9 mouse cellular contexts compared by ENCODE assay signal in the genomic region with DNA sequence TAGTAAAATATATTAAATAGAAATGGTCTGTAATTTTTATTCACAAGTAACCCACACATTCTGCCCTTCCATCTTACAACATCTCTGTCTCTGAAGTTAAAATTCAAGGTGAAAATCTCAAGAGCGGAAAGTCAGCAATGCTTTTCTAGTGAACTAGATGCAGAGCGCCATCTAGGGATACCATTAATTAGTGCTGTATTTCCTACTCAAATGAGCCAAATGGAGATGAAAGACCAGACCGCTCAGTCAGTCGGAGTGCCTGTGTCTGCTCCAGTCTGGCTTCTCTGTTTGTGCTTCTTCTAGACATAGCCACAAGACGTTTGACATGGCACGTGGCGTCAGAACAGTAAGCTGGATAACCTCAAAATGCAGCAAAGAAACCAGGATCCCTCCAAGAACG. TPM values are rescaled to one million over a fixed set of nuclear protein-coding genes. Genes with fewer than 3 reads are reported as not detected.
A peak's percentile ranks its signal among the peaks of the same experiment; 100 is the strongest.
DNase-seq lines count a peak whose midpoint lies in the region; ATAC-seq and TF ChIP-seq lines count a peak whose summit lies in the region.
"Had no signal": no experiment of that assay in that cellular context is flagged by ENCODE, and none has a peak within 500 bp of the region (broad histone marks: within the 10 kb centered on the region; RNA-seq: fewer than 3 reads in every experiment).

No protein-coding gene starts in this region.

- no peak overlapping the region for H3K9ac ChIP-seq in heart, postnatal 0 days (replicated peaks; ENCODE audit: low read depth, low read length)
- no peak overlapping the region for H3K9ac ChIP-seq in heart, embryonic 11.5 days (ENCODE audit: low read depth, low read length)
- no peak overlapping the region for H3K9ac ChIP-seq in forebrain, postnatal 0 days
- H3K9ac ChIP-seq in neural tube, embryonic 14.5 days (replicated peaks; ENCODE audit: low read depth, low read length) = no peak overlapping the region
- H3K9ac ChIP-seq: limb, embryonic 13.5 days had no signal

- TF ChIP-seq EP300 in heart, postnatal 0 days (IDR thresholded peaks at IDR 0.05; ENCODE audit: low read depth) = no peak

- no peaks in the 10 kb centered on the region for H3K36me3 ChIP-seq in heart, postnatal 0 days (replicated peaks; ENCODE audit: control insufficient read depth, insufficient read depth, low read length)
- H3K36me3 ChIP-seq in heart, embryonic 11.5 days (ENCODE audit: control insufficient read depth, insufficient read depth, low read length) = no peaks in the 10 kb centered on the region
- no peaks in the 10 kb centered on the region for H3K36me3 ChIP-seq in forebrain, postnatal 0 days (ENCODE audit: insufficient read depth)
- H3K36me3 ChIP-seq in neural tube, embryonic 14.5 days (ENCODE audit: control insufficient read depth, insufficient read depth, low read length) = no peaks in the 10 kb centered on the region
- H3K36me3 ChIP-seq: limb, embryonic 13.5 days had no signal

- peak; percentile 79 for TF ChIP-seq CTCF in heart, postnatal 0 days (IDR thresholded peaks at IDR 0.05; ENCODE audit: low read depth)
- peak; percentile 71 for TF ChIP-seq CTCF in forebrain, postnatal 0 days (IDR thresholded peaks at IDR 0.05; ENCODE audit: low read depth)

- peak; percentile 49; the same call in 1 of the 2 replicates for ATAC-seq in heart, postnatal 0 days (ENCODE audit: insufficient read depth, low read depth)
- ATAC-seq in heart, embryonic 11.5 days (replicated peaks; ENCODE audit: insufficient number of reproducible peaks, low FRiP score, low TSS enrichment) = no peak
- ATAC-seq in CD4-positive, CD25-positive, alpha-beta regulatory T cell, adult 4 months = peak; percentile 87
- ATAC-seq in forebrain, postnatal 0 days = peak; percentile 56; the same call in 1 of the 2 replicates
- ATAC-seq in neural tube, embryonic 14.5 days (ENCODE audit: low read depth) = peak; percentile 49; the same call in 1 of the 2 replicates

- no peaks in the 10 kb centered on the region for H3K9me3 ChIP-seq in heart, postnatal 0 days (replicated peaks; ENCODE audit: control insufficient read depth, low read length)
- H3K9me3 ChIP-seq in heart, embryonic 11.5 days (replicated peaks; ENCODE audit: control insufficient read depth, low read length) = no peaks in the 10 kb centered on the region
- no peaks in the 10 kb centered on the region for H3K9me3 ChIP-seq in forebrain, postnatal 0 days (ENCODE audit: low read length)
- H3K9me3 ChIP-seq in neural tube, embryonic 14.5 days (ENCODE audit: control insufficient read depth, low read length) = no peaks in the 10 kb centered on the region
- H3K9me3 ChIP-seq: limb, embryonic 13.5 days had no signal

- peaks cover 4% of the 10 kb centered on the region for H3K4me1 ChIP-seq in heart, postnatal 0 days (ENCODE audit: control insufficient read depth, insufficient read depth)
- no peaks in the 10 kb centered on the region for H3K4me1 ChIP-seq in heart, embryonic 11.5 days (ENCODE audit: control insufficient read depth, insufficient read depth, low read length)
- H3K4me1 ChIP-seq in forebrain, postnatal 0 days (ENCODE audit: insufficient read depth) = no peaks in the 10 kb centered on the region
- H3K4me1 ChIP-seq in neural tube, embryonic 14.5 days (ENCODE audit: control insufficient read depth, insufficient read depth, low read length) = no peaks in the 10 kb centered on the region
- H3K4me1 ChIP-seq: limb, embryonic 13.5 days had no signal

- WGBS in heart, postnatal 0 days = 24% methylated on average over 8 of the region's 8 CpGs
- WGBS in heart, embryonic 11.5 days (ENCODE audit: insufficient replicate concordance) = 33% methylated on average over 8 of the region's 8 CpGs
- WGBS in forebrain, postnatal 0 days = 31% methylated on average over 8 of the region's 8 CpGs
- WGBS in neural tube, embryonic 14.5 days = 33% methylated on average over 8 of the region's 8 CpGs

- no peak overlapping the region for H3K4me2 ChIP-seq in heart, postnatal 0 days (ENCODE audit: low read depth, low read length)
- no peak overlapping the region for H3K4me2 ChIP-seq in heart, embryonic 11.5 days
- no peak overlapping the region for H3K4me2 ChIP-seq in forebrain, postnatal 0 days (ENCODE audit: low read depth)
- H3K4me2 ChIP-seq in neural tube, embryonic 14.5 days (ENCODE audit: low read depth, low read length) = no peak overlapping the region
- H3K4me2 ChIP-seq: limb, embryonic 13.5 days had no signal

- peak; percentile 77 for DNase-seq in heart, postnatal 0 days (ENCODE audit: low spot score)
- peak; percentile 18 for DNase-seq in adipocyte (ENCODE audit: low spot score)
- DNase-seq in forebrain, postnatal 0 days = peak; percentile 69
- peak; percentile 22 to 79 for DNase-seq in layer of hippocampus, postnatal 14 days (ENCODE audit: low spot score in 2 of 2)
- no peak for DNase-seq in urinary bladder, postnatal 4 days (ENCODE audit: low spot score in 2 of 2)

- no peaks in the 10 kb centered on the region for H3K27me3 ChIP-seq in heart, postnatal 0 days (ENCODE audit: control insufficient read depth, insufficient read depth, low read length)
- H3K27me3 ChIP-seq in heart, embryonic 11.5 days (ENCODE audit: control insufficient read depth, insufficient read depth, low read length) = no peaks in the 10 kb centered on the region
- no peaks in the 10 kb centered on the region for H3K27me3 ChIP-seq in forebrain, postnatal 0 days (ENCODE audit: insufficient read depth, low read length)
- no peaks in the 10 kb centered on the region for H3K27me3 ChIP-seq in neural tube, embryonic 14.5 days (ENCODE audit: control insufficient read depth, insufficient read depth, low read length)
- H3K27me3 ChIP-seq: limb, embryonic 13.5 days had no signal

- H3K4me3 ChIP-seq in heart, postnatal 0 days (ENCODE audit: low read depth, low read length) = no peak overlapping the region
- no peak overlapping the region for H3K4me3 ChIP-seq in heart, embryonic 11.5 days (ENCODE audit: low read depth, low read length)
- H3K4me3 ChIP-seq in forebrain, postnatal 0 days (ENCODE audit: low read depth, low read length) = no peak overlapping the region
- no peak overlapping the region for H3K4me3 ChIP-seq in neural tube, embryonic 14.5 days (ENCODE audit: low read depth, low read length)
- H3K4me3 ChIP-seq: limb, embryonic 13.5 days had no signal

- no peak overlapping the region for H3K27ac ChIP-seq in heart, postnatal 0 days (ENCODE audit: low read depth)
- H3K27ac ChIP-seq in heart, embryonic 11.5 days (ENCODE audit: low read depth, low read length) = no peak overlapping the region
- H3K27ac ChIP-seq in forebrain, postnatal 0 days (ENCODE audit: low read depth, low read length) = no peak overlapping the region
- no peak overlapping the region for H3K27ac ChIP-seq in neural tube, embryonic 14.5 days (ENCODE audit: low read depth, low read length)
- H3K27ac ChIP-seq: limb, embryonic 13.5 days had no signal

RNA-seq across cellular contexts. Expression of a gene that starts 44.6 kb away (rescaled TPM):
- 4.4 TPM in 1 of 2 replicates, not detected in the other for total RNA-seq in heart, postnatal 0 days (2014; rRNA removed; ENCODE audit: low replicate concordance)
- polyA plus RNA-seq in heart, postnatal 0 days (2015; fragmentation: Nextera tagmentation; extraction: Ambion mirVana) = 2.0 and 2.1 TPM in 2 replicates
- 0.20 and 0.23 TPM in 2 replicates for polyA plus RNA-seq in heart, embryonic 11.5 days (2014; fragmentation: Nextera tagmentation; extraction: Ambion mirVana)
- polyA plus RNA-seq in CD4-positive, CD25-positive, alpha-beta regulatory T cell, adult 4 months (2017; shearing (Covaris generic)) = 1 to 10 TPM; 6.6 to 6.8 TPM
- not detected in 2 replicates for total RNA-seq in forebrain, postnatal 0 days (2014; rRNA removed)
- polyA plus RNA-seq in forebrain, postnatal 0 days (2015; fragmentation: Nextera tagmentation; extraction: Ambion mirVana) = 0.07 and 0.14 TPM in 2 replicates
- not detected for total RNA-seq in layer of hippocampus, postnatal 14 days (2021)
- polyA plus RNA-seq in neural tube, embryonic 14.5 days (2014; fragmentation: Nextera tagmentation; extraction: Ambion mirVana) = 0.08 TPM in 1 of 2 replicates, not detected in the other

Comparison
In these comparisons a context has a peak if more than half of its experiments do, and no peak if none do; other contexts are left out.
1. DNase-seq: peak in heart, postnatal 0 days (single experiment), adipocyte (single experiment), forebrain, postnatal 0 days (single experiment) and layer of hippocampus, postnatal 14 days (2 of 2); none in urinary bladder, postnatal 4 days (0 of 2).